Comparison of ENCODE assay signal across 8 mouse cellular contexts in genomic region chr6:52221337-52221992, GRCm38 (mm10). TPM values are rescaled to one million over a fixed set of nuclear protein-coding genes. Genes with fewer than 3 reads are reported as not detected.
A peak's percentile ranks its signal among the peaks of the same experiment; 100 is the strongest.
DNase-seq lines count a peak whose midpoint lies in the region; ATAC-seq lines count a peak whose summit lies in the region.

TSS of gene Hoxa7 (minus strand) at chr6:52221854.

- peak; percentile 93 for DNase-seq in embryo, embryonic 10 days (ENCODE audit: low spot score)
- peak; percentile 94 for DNase-seq in gastrocnemius, postnatal 10 days
- DNase-seq in induced T-regulatory cell, adult 2 months (ENCODE audit: low read depth): peak; percentile 88
- DNase-seq in left cerebral cortex, adult 8-10 months (ENCODE audit: low spot score in 2 of 2): peak; percentile 46 to 77
- DNase-seq in right cerebral cortex, adult 18-20 months: peak; percentile 70
- peak; percentile 90 for DNase-seq in urinary bladder, adult 2 months (ENCODE audit: low spot score)

- peak; percentile 72 for ATAC-seq in activated CD4-positive, CD25-positive, alpha-beta regulatory T cell, adult 4 months
- peak; percentile 82 for ATAC-seq in megakaryocyte, adult 5-6 weeks (ENCODE audit: poor library complexity, severe bottlenecking)

RNA-seq across cellular contexts. Expression of gene Hoxa7, which starts in this region (rescaled TPM):
- polyA plus RNA-seq in activated CD4-positive, CD25-positive, alpha-beta regulatory T cell, adult 4 months (2017; shearing (Covaris generic)): not detected
- 1 to 10 TPM; 9.4 to 9.7 TPM for total RNA-seq in gastrocnemius, postnatal 10 days (2021)
- total RNA-seq in left cerebral cortex, adult 8-10 months (2022): not detected
- 1.2 and 1.8 TPM in 2 replicates for total RNA-seq in megakaryocyte, adult 5-6 weeks (2015)
- total RNA-seq in megakaryocyte, adult 5-6 weeks (2017): 0.53 and 0.73 TPM in 2 replicates
- 27.6 and 28.6 TPM in 2 replicates for polyA plus RNA-seq in urinary bladder, adult 2 months (2012; rRNA removed)

Comparison
In these comparisons a context has a peak if more than half of its experiments do, and no peak if none do; other contexts are left out.
1. Peak in every context shown above with its lines: DNase-seq and ATAC-seq.
2. RNA of gene Hoxa7 (polyA plus RNA-seq): 27.6 to 28.6 TPM in urinary bladder, adult 2 months; not detected in activated CD4-positive, CD25-positive, alpha-beta regulatory T cell, adult 4 months; every median in the first group is over 10 times any median in the second.
3. Peak in ATAC-seq in activated CD4-positive, CD25-positive, alpha-beta regulatory T cell, adult 4 months; RNA of the gene not detected or under 1 TPM.
4. Peak in DNase-seq in left cerebral cortex, adult 8-10 months; RNA of the gene not detected or under 1 TPM.